Mouse (Mus musculus) olfactory bulb, adult 2 months (tissue): ENCODE results near the gene Cngb1.

ENCODE experiments used
- CTCF ChIP-seq: fragments of 200-500 bp; IDR thresholded peaks from 2 replicates; pipeline ENCODE4 v1.5.1; 2012; ENCODE audit warnings: low read depth, mild to moderate bottlenecking, low read length, moderate library complexity; ENCODE audit not compliant: insufficient read depth
- POLR2A ChIP-seq: fragments of 200-500 bp; IDR thresholded peaks from 2 replicates; pipeline ENCODE4 v1.6.1; 2012; ENCODE audit warnings: mild to moderate bottlenecking, low read depth, low read length, moderate library complexity; ENCODE audit not compliant: insufficient read depth

- no peak for TF ChIP-seq CTCF
- no peak for TF ChIP-seq POLR2A
Observed at GRCm38 (mm10) chr8:95272871-95273270, 33.5 kb downstream of the Cngb1 start.
